Mouse (Mus musculus) cerebellum, adult 11 months (tissue): ENCODE data around the gene Gm17416.

ENCODE experiments used
- DNase-seq: peaks from one replicate; pipeline ENCODE4 v3.0.0; 2022

Gene Gm17416

GRCm38 (mm10) chr2:152607746-152608145 is 38.6 kb downstream of the Gm17416 start:
- DNase-seq = no peak

- no peak for DNase-seq
These were observed 39.6 kb downstream of the Gm17416 start for GRCm38 (mm10) chr2:152608719-152609118.

- no peak for DNase-seq
These were observed 43.1 kb downstream of the Gm17416 start for GRCm38 (mm10) chr2:152612193-152612592.

- no peak for DNase-seq
These were observed 46.4 kb downstream of the Gm17416 start for GRCm38 (mm10) chr2:152615563-152615962.

GRCm38 (mm10) chr2:152616470-152616869 is 47.3 kb downstream of the Gm17416 start:
- DNase-seq = no peak

- DNase-seq = no peak
These were observed 48.2 kb downstream of the Gm17416 start for GRCm38 (mm10) chr2:152617374-152617773.
